Mouse (Mus musculus) inflammation-experienced regulatory T-cells, adult 6 months (primary cell): Measurements from ENCODE around the gene Itpkc. TPM values are rescaled to one million over a fixed set of nuclear protein-coding genes. Genes with fewer than 3 reads are reported as not detected.

ENCODE experiments used
- ATAC-seq: one replicate; pipeline ENCODE4 v1.8.0; 2017
- polyA plus RNA-seq, 3 experiments: library from polyadenylated mRNA; unstranded; fragments of 100-300 nt; shearing (Covaris generic); gene quantifications; one replicate each; pipeline ENCODE4 v1.2.1; 2017

The Itpkc gene
- polyA plus RNA-seq, 3 experiments from 2014 or later, result 0.49 to 0.83 (median 0.58) TPM

- ATAC-seq, result no peak
Observed at GRCm38 (mm10) chr7:27189271-27189931, 39.1 kb downstream of the Itpkc start.

GRCm38 (mm10) chr7:27185986-27186385 is 42.5 kb downstream of the Itpkc start:
- no peak for ATAC-seq

GRCm38 (mm10) chr7:27184964-27185363 is 43.5 kb downstream of the Itpkc start:
- no peak for ATAC-seq

GRCm38 (mm10) chr7:27182498-27182897 is 46.0 kb downstream of the Itpkc start:
- ATAC-seq, result no peak

- ATAC-seq, result no peak
Observed at GRCm38 (mm10) chr7:27180837-27181695, 47.4 kb downstream of the Itpkc start, which contains the start of the genes Gm21983 and Mia. TSS of gene Gm21983 (minus strand) at chr7:27181086. TSS of gene Mia (minus strand) at chr7:27181157.

GRCm38 (mm10) chr7:27180036-27180435 is 48.4 kb downstream of the Itpkc start:
- ATAC-seq, result no peak

GRCm38 (mm10) chr7:27179217-27179918 is 49.1 kb downstream of the Itpkc start:
- ATAC-seq, result no peak

- peak; percentile 94 for ATAC-seq
Observed at GRCm38 (mm10) chr7:27178324-27179216, 49.9 kb downstream of the Itpkc start, which contains the start of gene Rab4b. TSS of gene Rab4b (minus strand) at chr7:27178896.

GRCm38 (mm10) chr7:27177942-27178323 is 50.5 kb downstream of the Itpkc start:
- no peak for ATAC-seq

GRCm38 (mm10) chr7:27174896-27175295 is 53.6 kb downstream of the Itpkc start:
- no peak for ATAC-seq

GRCm38 (mm10) chr7:27174496-27174895 is 54.0 kb downstream of the Itpkc start:
- no peak for ATAC-seq

- no peak for ATAC-seq
Observed at GRCm38 (mm10) chr7:27170981-27171380, 57.5 kb downstream of the Itpkc start.

GRCm38 (mm10) chr7:27168371-27168770 is 60.1 kb downstream of the Itpkc start:
- no peak for ATAC-seq

GRCm38 (mm10) chr7:27167475-27168094 is 60.9 kb downstream of the Itpkc start:
- no peak for ATAC-seq

GRCm38 (mm10) chr7:27166614-27167474 is 61.6 kb downstream of the Itpkc start, which contains the start of gene Egln2:
TSS of gene Egln2 (minus strand) at chr7:27166802.
- peak; percentile 81 for ATAC-seq

- ATAC-seq, result peak; percentile 36
Observed at GRCm38 (mm10) chr7:27166229-27166613, 62.2 kb downstream of the Itpkc start.

GRCm38 (mm10) chr7:27165696-27166095 is 62.8 kb downstream of the Itpkc start:
- no peak for ATAC-seq

- no peak for ATAC-seq
Observed at GRCm38 (mm10) chr7:27165007-27165655, 63.3 kb downstream of the Itpkc start.

- ATAC-seq, result no peak
Observed at GRCm38 (mm10) chr7:27164112-27164947, 64.1 kb downstream of the Itpkc start.
